Mouse (Mus musculus) activated CD4-positive, CD25-positive, alpha-beta regulatory T cell, adult 4 months (primary cell): Measurements from ENCODE around the gene Manba. TPM values are rescaled to one million over a fixed set of nuclear protein-coding genes. Genes with fewer than 3 reads are reported as not detected.

Experiments used
- ATAC-seq: one replicate; pipeline ENCODE4 v1.8.0; 2017
- polyA plus RNA-seq, 2 experiments: library from polyadenylated mRNA; unstranded; fragments of 100-300 nt; shearing (Covaris generic); gene quantifications; one replicate each; pipeline ENCODE4 v1.2.1; 2017

Manba gene
- polyA plus RNA-seq, 2 experiments from 2014 or later = 16.9 to 20.9 TPM

GRCm38 (mm10) chr3:135531762-135532161 is 46.4 kb downstream of the Manba start:
- no peak for ATAC-seq

- no peak for ATAC-seq
Measured at GRCm38 (mm10) chr3:135534103-135534502, 48.7 kb downstream of the Manba start.

- ATAC-seq = no peak
Measured at GRCm38 (mm10) chr3:135546212-135546923, 61.0 kb downstream of the Manba start.

GRCm38 (mm10) chr3:135547298-135547697 is 61.9 kb downstream of the Manba start:
- ATAC-seq = no peak

GRCm38 (mm10) chr3:135552874-135553273 is 67.5 kb downstream of the Manba start:
- ATAC-seq = no peak

- ATAC-seq = no peak
Measured at GRCm38 (mm10) chr3:135555192-135555591, 69.8 kb downstream of the Manba start.

GRCm38 (mm10) chr3:135556052-135556587 is 70.7 kb downstream of the Manba start:
- ATAC-seq = peak; percentile 59

GRCm38 (mm10) chr3:135556851-135557662 is 71.6 kb downstream of the Manba start:
- ATAC-seq = no peak

GRCm38 (mm10) chr3:135562036-135562435 is 76.6 kb downstream of the Manba start:
- no peak for ATAC-seq

GRCm38 (mm10) chr3:135563163-135563689 is 77.8 kb downstream of the Manba start:
- ATAC-seq = no peak

GRCm38 (mm10) chr3:135564706-135565105 is 79.3 kb downstream of the Manba start:
- no peak for ATAC-seq

- peak; percentile 40 for ATAC-seq
Measured at GRCm38 (mm10) chr3:135565306-135565705, 79.9 kb downstream of the Manba start.

GRCm38 (mm10) chr3:135567888-135568287 is 82.5 kb downstream of the Manba start:
- ATAC-seq = no peak

GRCm38 (mm10) chr3:135568633-135569032 is 83.2 kb downstream of the Manba start:
- no peak for ATAC-seq

- no peak for ATAC-seq
Measured at GRCm38 (mm10) chr3:135571540-135571939, 86.1 kb downstream of the Manba start.

GRCm38 (mm10) chr3:135573051-135573450 is 87.6 kb downstream of the Manba start:
- no peak for ATAC-seq

GRCm38 (mm10) chr3:135575126-135575525 is 89.7 kb downstream of the Manba start:
- no peak for ATAC-seq

GRCm38 (mm10) chr3:135578588-135579140 is 93.3 kb downstream of the Manba start:
- no peak for ATAC-seq

- peak; percentile 67 for ATAC-seq
Measured at GRCm38 (mm10) chr3:135579179-135579578, 93.8 kb downstream of the Manba start.

- ATAC-seq = no peak
Measured at GRCm38 (mm10) chr3:135580439-135581275, 95.2 kb downstream of the Manba start.

GRCm38 (mm10) chr3:135581606-135582117 is 96.3 kb downstream of the Manba start:
- ATAC-seq = no peak

- no peak for ATAC-seq
Measured at GRCm38 (mm10) chr3:135582246-135582645, 96.8 kb downstream of the Manba start.
